Mouse (Mus musculus): ENCODE data around the gene BC049762.

- no peak for TF ChIP-seq CTCF (IDR thresholded peaks at IDR 0.05; ENCODE audit: borderline replicate concordance, insufficient read depth, low read depth, low read length)
- no peak for TF ChIP-seq POLR2A (IDR thresholded peaks at IDR 0.05; ENCODE audit: borderline replicate concordance, insufficient read depth, low read length)
These were observed 31.2 kb upstream of the BC049762 start for GRCm38 (mm10) chr11:51293956-51294530.
